Mouse (Mus musculus) adrenal gland, postnatal 25 days (tissue): ENCODE results near the gene Vwa8. TPM values are rescaled to one million over a fixed set of nuclear protein-coding genes. Genes with fewer than 3 reads are reported as not detected.

ENCODE experiments used
- DNase-seq: peaks from one replicate; pipeline ENCODE4 v3.0.0; 2021; ENCODE audit warnings: mixed read lengths
- long read RNA-seq: library from polyadenylated mRNA; stranded (forward); transcript quantifications from one replicate; pipeline ENCODE4 v2.0.0, GENCODE M21; 2021
- total RNA-seq: library from RNA; stranded (reverse); gene quantifications from 2 replicates; pipeline ENCODE4 v1.2.3, GENCODE M21; 2021

The Vwa8 gene
- 136 and 144 TPM in 2 replicates for total RNA-seq
- long read RNA-seq, full-length matches to known transcripts, result 28 of 58 reads
- long read RNA-seq, partial matches to known transcripts, result 21 of 58 reads
- long read RNA-seq, other reads (novel, unspliced or antisense), result 9 of 58 reads

GRCm38 (mm10) chr14:78848941-78849911, at the start of gene Vwa8:
Gene Vwa8, plus strand, starts transcription at chr14:78849052.
- peak; percentile 92 for DNase-seq

GRCm38 (mm10) chr14:78802378-78802777, 46.5 kb upstream of the Vwa8 start:
- DNase-seq, result no peak

- no peak for DNase-seq
Measured at GRCm38 (mm10) chr14:78803924-78804323, 44.9 kb upstream of the Vwa8 start.

- DNase-seq, result no peak
Measured at GRCm38 (mm10) chr14:78812896-78813295, 36.0 kb upstream of the Vwa8 start.

GRCm38 (mm10) chr14:78816411-78816810, 32.4 kb upstream of the Vwa8 start:
- DNase-seq, result no peak

GRCm38 (mm10) chr14:78817651-78818050, 31.2 kb upstream of the Vwa8 start:
- DNase-seq, result no peak

GRCm38 (mm10) chr14:78818406-78818805, 30.4 kb upstream of the Vwa8 start:
- DNase-seq, result no peak

GRCm38 (mm10) chr14:78824013-78824412, 24.8 kb upstream of the Vwa8 start:
- DNase-seq, result no peak

GRCm38 (mm10) chr14:78824507-78824906, 24.3 kb upstream of the Vwa8 start:
- no peak for DNase-seq

GRCm38 (mm10) chr14:78831158-78831557, 17.7 kb upstream of the Vwa8 start:
- DNase-seq, result no peak

- DNase-seq, result no peak
Measured at GRCm38 (mm10) chr14:78847948-78848347, 904 bp upstream of the Vwa8 start.

- no peak for DNase-seq
Measured at GRCm38 (mm10) chr14:78848477-78848876, 375 bp upstream of the Vwa8 start.

GRCm38 (mm10) chr14:78849961-78850578, 1.2 kb downstream of the Vwa8 start:
- DNase-seq, result no peak

GRCm38 (mm10) chr14:78850666-78851065, 1.8 kb downstream of the Vwa8 start:
- DNase-seq, result no peak

GRCm38 (mm10) chr14:78851366-78851765, 2.5 kb downstream of the Vwa8 start:
- DNase-seq, result peak; percentile 10

- DNase-seq, result no peak
Measured at GRCm38 (mm10) chr14:78852401-78853246, 3.8 kb downstream of the Vwa8 start.

- no peak for DNase-seq
Measured at GRCm38 (mm10) chr14:78861156-78861555, 12.3 kb downstream of the Vwa8 start.

- no peak for DNase-seq
Measured at GRCm38 (mm10) chr14:78870036-78870435, 21.2 kb downstream of the Vwa8 start.

GRCm38 (mm10) chr14:78877176-78877575, 28.3 kb downstream of the Vwa8 start:
- DNase-seq, result no peak

GRCm38 (mm10) chr14:78878402-78879045, 29.7 kb downstream of the Vwa8 start:
- DNase-seq, result no peak

GRCm38 (mm10) chr14:78880879-78881278, 32.0 kb downstream of the Vwa8 start:
- no peak for DNase-seq

- no peak for DNase-seq
Measured at GRCm38 (mm10) chr14:78881563-78881962, 32.7 kb downstream of the Vwa8 start.
